Mouse (Mus musculus): ENCODE data around the gene Art3. TPM values are rescaled to one million over a fixed set of nuclear protein-coding genes. Genes with fewer than 3 reads are reported as not detected.

The Art3 gene
- total RNA-seq (2021): 10 to 100 TPM; 10.2 to 11.8 TPM
- long read RNA-seq, experiment 1, partial matches to known transcripts: 3 of 8 reads
- long read RNA-seq, experiment 1, other reads (novel, unspliced or antisense): 5 of 8 reads
- long read RNA-seq, experiment 2, partial matches to known transcripts: 5 of 7 reads
- long read RNA-seq, experiment 2, other reads (novel, unspliced or antisense): 2 of 7 reads

GRCm38 (mm10) chr5:92331635-92332338 is at the start of gene Art3:
Art3 (plus strand) TSS chr5:92331827.
- intact Hi-C loops (cut with DNase I): no loop called here
- DNase-seq (ENCODE audit: low spot score in 2 of 2): no peak

- no peak for DNase-seq (ENCODE audit: low spot score in 2 of 2)
- intact Hi-C loops (cut with DNase I): no loop called here
Observed at GRCm38 (mm10) chr5:92282571-92282970, 49.1 kb upstream of the Art3 start.

- no peak for DNase-seq (ENCODE audit: low spot score in 2 of 2)
- intact Hi-C loops (cut with DNase I): no loop called here
Observed at GRCm38 (mm10) chr5:92283107-92283506, 48.5 kb upstream of the Art3 start.

- no peak for DNase-seq (ENCODE audit: low spot score in 2 of 2)
- intact Hi-C loops (cut with DNase I): no loop called here
Observed at GRCm38 (mm10) chr5:92287840-92288239, 43.8 kb upstream of the Art3 start.

GRCm38 (mm10) chr5:92291652-92292414 is 39.8 kb upstream of the Art3 start:
- intact Hi-C loops (cut with DNase I): loop anchor here (10.0 kb wide), 1 partner anchor 97 kb away; no protein-coding TSS in a partner anchor
- DNase-seq (ENCODE audit: low spot score in 2 of 2): no peak

- intact Hi-C loops (cut with DNase I): loop anchor here (10.0 kb wide), 1 partner anchor 100 kb away; no protein-coding TSS in a partner anchor
- no peak for DNase-seq (ENCODE audit: low spot score in 2 of 2)
Observed at GRCm38 (mm10) chr5:92294525-92294924, 37.1 kb upstream of the Art3 start.

GRCm38 (mm10) chr5:92302149-92302840 is 29.3 kb upstream of the Art3 start:
- intact Hi-C loops (cut with DNase I): no loop called here

GRCm38 (mm10) chr5:92304291-92304690 is 27.3 kb upstream of the Art3 start:
- no peak for DNase-seq (ENCODE audit: low spot score in 2 of 2)
- intact Hi-C loops (cut with DNase I): no loop called here

More at GRCm38 (mm10) chr5:92302149-92302840, 29.3 kb upstream of the Art3 start:
- DNase-seq (ENCODE audit: low spot score in 2 of 2): no peak

GRCm38 (mm10) chr5:92309681-92310511 is 21.7 kb upstream of the Art3 start, which contains the start of gene Sdad1:
Sdad1 (minus strand) TSS chr5:92310479.
- intact Hi-C loops (cut with DNase I): no loop called here
- peak; percentile 97 for DNase-seq (ENCODE audit: low spot score in 2 of 2)

GRCm38 (mm10) chr5:92312046-92312715 is 19.4 kb upstream of the Art3 start:
- intact Hi-C loops (cut with DNase I): loop anchor here (1.0 kb wide), 1 partner anchor 69 kb away; no protein-coding TSS in a partner anchor
- peak; percentile 95 to 96 for DNase-seq (ENCODE audit: low spot score in 2 of 2)

GRCm38 (mm10) chr5:92313776-92314175 is 17.9 kb upstream of the Art3 start:
- intact Hi-C loops (cut with DNase I): no loop called here
- no peak for DNase-seq (ENCODE audit: low spot score in 2 of 2)

GRCm38 (mm10) chr5:92318119-92318518 is 13.5 kb upstream of the Art3 start:
- intact Hi-C loops (cut with DNase I): no loop called here

GRCm38 (mm10) chr5:92318596-92318995 is 13.0 kb upstream of the Art3 start:
- intact Hi-C loops (cut with DNase I): no loop called here
- no peak for DNase-seq (ENCODE audit: low spot score in 2 of 2)

More at GRCm38 (mm10) chr5:92318119-92318518, 13.5 kb upstream of the Art3 start:
- no peak for DNase-seq (ENCODE audit: low spot score in 2 of 2)

- intact Hi-C loops (cut with DNase I): no loop called here
- DNase-seq (ENCODE audit: low spot score in 2 of 2): no peak
Observed at GRCm38 (mm10) chr5:92321631-92322400, 9.8 kb upstream of the Art3 start.

- intact Hi-C loops (cut with DNase I): no loop called here
- no peak for DNase-seq (ENCODE audit: low spot score in 2 of 2)
Observed at GRCm38 (mm10) chr5:92322612-92323011, 9.0 kb upstream of the Art3 start.

GRCm38 (mm10) chr5:92323264-92323663 is 8.4 kb upstream of the Art3 start:
- intact Hi-C loops (cut with DNase I): no loop called here
- DNase-seq (ENCODE audit: low spot score in 2 of 2): no peak

GRCm38 (mm10) chr5:92327367-92327766 is 4.3 kb upstream of the Art3 start:
- intact Hi-C loops (cut with DNase I): no loop called here
- no peak for DNase-seq (ENCODE audit: low spot score in 2 of 2)
